Comparison of ENCODE assay signal across 10 mouse cellular contexts in the genomic region with DNA sequence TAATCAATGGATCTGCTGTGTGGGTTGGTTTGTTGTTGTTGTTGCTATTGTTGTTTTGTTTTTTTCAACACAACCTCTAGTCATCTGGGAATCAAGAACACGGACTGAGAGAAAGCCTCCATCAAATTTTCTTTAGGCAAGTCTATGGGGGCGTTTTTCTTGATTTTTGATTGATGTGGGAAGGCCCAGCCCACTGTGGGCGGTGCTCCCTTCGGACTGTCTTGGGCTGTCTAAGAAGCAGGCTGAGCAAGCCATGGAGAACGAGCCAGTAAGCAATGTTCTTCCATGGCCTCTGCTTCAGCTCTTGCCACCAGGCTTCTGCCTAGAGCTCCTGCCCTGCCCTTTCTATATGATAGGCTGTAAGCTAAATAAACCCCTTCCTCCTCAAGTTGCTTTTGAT.
"Had no signal": no experiment of that assay in that cellular context is flagged by ENCODE, and none has a peak within 500 bp of the region (broad histone marks: within the 10 kb centered on the region; RNA-seq: fewer than 3 reads in every experiment).

No protein-coding gene starts in this region.

- H3K27me3 ChIP-seq: kidney, embryonic 15.5 days; lung, embryonic 15.5 days; neural tube, embryonic 12.5 days; neural tube, embryonic 15.5 days had no signal

- H3K9me3 ChIP-seq: kidney, embryonic 15.5 days; lung, embryonic 15.5 days; neural tube, embryonic 12.5 days; neural tube, embryonic 15.5 days had no signal

- H3K27ac ChIP-seq: left cerebral cortex, adult 2 months; liver, embryonic 14.5 days; lung, embryonic 15.5 days; neural tube, embryonic 12.5 days had no signal

- H3K36me3 ChIP-seq: kidney, embryonic 15.5 days; lung, embryonic 15.5 days; neural tube, embryonic 12.5 days; neural tube, embryonic 15.5 days had no signal

- H3K4me2 ChIP-seq: kidney, embryonic 15.5 days; lung, embryonic 15.5 days; midbrain, embryonic 11.5 days; neural tube, embryonic 12.5 days; neural tube, embryonic 15.5 days had no signal

- H3K9ac ChIP-seq: kidney, embryonic 15.5 days; liver, embryonic 14.5 days; lung, embryonic 15.5 days; neural tube, embryonic 12.5 days; neural tube, embryonic 15.5 days had no signal

- H3K4me3 ChIP-seq: kidney, embryonic 15.5 days; left cerebral cortex, adult 2 months; lung, embryonic 15.5 days; neural tube, embryonic 12.5 days; neural tube, embryonic 15.5 days had no signal

- DNase-seq: layer of hippocampus, postnatal 36 days; right cerebral cortex, postnatal 25 days; thymus, adult 18-20 months had no signal
